Mouse (Mus musculus): ENCODE measurements at regions not wholly inside any gene's neighbourhood (a gene's known extent, or its start where the extent isn't known, plus 50 kb on each side); places are given as distances from the start of the nearest gene placed in this dataset.

- no peaks in the 10 kb centered on the region for H3K27me3 ChIP-seq (ENCODE audit: control insufficient read depth, insufficient read depth, low read length)
- no peak overlapping the region for H3K27ac ChIP-seq (ENCODE audit: low read length)
- 0 out of 2 replicates have a peak, but pooled peaks cover 2% of the 10 kb centered on the region for H3K4me1 ChIP-seq (ENCODE audit: control insufficient read depth, insufficient read depth, low read length)
- H3K9ac ChIP-seq (ENCODE audit: low read length), result no peak overlapping the region
- H3K36me3 ChIP-seq (ENCODE audit: control insufficient read depth, insufficient read depth), result no peaks in the 10 kb centered on the region
- no peak for ATAC-seq (replicated peaks; ENCODE audit: extremely low read depth, insufficient read depth, low FRiP score)
- WGBS, result 53% methylated on average over 1 of the region's 1 CpGs
- no peak overlapping the region for H3K4me3 ChIP-seq (ENCODE audit: low read length)
- no peaks in the 10 kb centered on the region for H3K9me3 ChIP-seq (replicated peaks; ENCODE audit: control insufficient read depth, low read length)
- H3K4me2 ChIP-seq (ENCODE audit: low read depth, low read length), result no peak overlapping the region
Measured at GRCm38 (mm10) chr2:45370615-45370968, 253.4 kb upstream of the Zeb2 start.

- H3K9ac ChIP-seq (ENCODE audit: low read length), result no peak overlapping the region
- H3K4me2 ChIP-seq (ENCODE audit: low read depth, low read length), result no peak overlapping the region
- ATAC-seq (replicated peaks; ENCODE audit: extremely low read depth, insufficient read depth, low FRiP score), result no peak
- H3K27me3 ChIP-seq (ENCODE audit: control insufficient read depth, insufficient read depth, low read length), result no peaks in the 10 kb centered on the region
- H3K27ac ChIP-seq (ENCODE audit: low read length), result no peak overlapping the region
- 79% methylated on average over 5 of the region's 5 CpGs for WGBS
- H3K9me3 ChIP-seq (replicated peaks; ENCODE audit: control insufficient read depth, low read length), result no peaks in the 10 kb centered on the region
- no peaks in the 10 kb centered on the region for H3K36me3 ChIP-seq (ENCODE audit: control insufficient read depth, insufficient read depth)
- no peak overlapping the region for H3K4me3 ChIP-seq (ENCODE audit: low read length)
- H3K4me1 ChIP-seq (ENCODE audit: control insufficient read depth, insufficient read depth, low read length), result 0 out of 2 replicates have a peak, but pooled peaks cover 2% of the 10 kb centered on the region
Measured at GRCm38 (mm10) chr2:45369914-45370614, 252.9 kb upstream of the Zeb2 start.

- Histone ChIP-seq H3K4me2 (ENCODE audit: low read depth, low read length) (no peak overlapping the region), H3K27me3 (ENCODE audit: control insufficient read depth, insufficient read depth, low read length) (no peaks in the 10 kb centered on the region), H3K27ac (ENCODE audit: low read length) (no peak overlapping the region), H3K4me1 (ENCODE audit: control insufficient read depth, insufficient read depth, low read length) (0 out of 2 replicates have a peak, but pooled peaks cover 2% of the 10 kb centered on the region), H3K36me3 (ENCODE audit: control insufficient read depth, insufficient read depth) (no peaks in the 10 kb centered on the region), H3K4me3 (ENCODE audit: low read length) (no peak overlapping the region), H3K9ac (ENCODE audit: low read length) (no peak overlapping the region), H3K9me3 (replicated peaks; ENCODE audit: control insufficient read depth, low read length) (no peaks in the 10 kb centered on the region)
- ATAC-seq (replicated peaks; ENCODE audit: extremely low read depth, insufficient read depth, low FRiP score), result no peak
- 59% methylated on average over 4 of the region's 4 CpGs for WGBS
Measured at GRCm38 (mm10) chr2:45369432-45369831, 252.2 kb upstream of the Zeb2 start.

GRCm38 (mm10) chr2:45367436-45368193 lies 250.4 kb upstream of the Zeb2 start:
- no peak overlapping the region for H3K27ac ChIP-seq (ENCODE audit: low read length)

GRCm38 (mm10) chr2:45357266-45357665 lies 240.1 kb upstream of the Zeb2 start:
- no peaks in the 10 kb centered on the region for H3K9me3 ChIP-seq (replicated peaks; ENCODE audit: control insufficient read depth, low read length)
- WGBS, result 81% methylated on average over 7 of the region's 7 CpGs
- no peak for ATAC-seq (replicated peaks; ENCODE audit: extremely low read depth, insufficient read depth, low FRiP score)
- H3K27me3 ChIP-seq (ENCODE audit: control insufficient read depth, insufficient read depth, low read length), result no peaks in the 10 kb centered on the region
- no peak overlapping the region for H3K4me2 ChIP-seq (ENCODE audit: low read depth, low read length)
- H3K27ac ChIP-seq (ENCODE audit: low read length), result no peak overlapping the region
- no peak overlapping the region for H3K4me3 ChIP-seq (ENCODE audit: low read length)
- no peaks in the 10 kb centered on the region for H3K36me3 ChIP-seq (ENCODE audit: control insufficient read depth, insufficient read depth)
- peaks cover 6% of the 10 kb centered on the region; the same call in 1 of the 2 replicates for H3K4me1 ChIP-seq (ENCODE audit: control insufficient read depth, insufficient read depth, low read length)
- no peak overlapping the region for H3K9ac ChIP-seq (ENCODE audit: low read length)

More at GRCm38 (mm10) chr2:45367436-45368193, 250.4 kb upstream of the Zeb2 start:
- Histone ChIP-seq H3K4me3 (ENCODE audit: low read length) (no peak overlapping the region), H3K9me3 (replicated peaks; ENCODE audit: control insufficient read depth, low read length) (no peaks in the 10 kb centered on the region), H3K4me1 (ENCODE audit: control insufficient read depth, insufficient read depth, low read length) (0 out of 2 replicates have a peak, but pooled peaks cover 2% of the 10 kb centered on the region), H3K9ac (ENCODE audit: low read length) (no peak overlapping the region), H3K36me3 (ENCODE audit: control insufficient read depth, insufficient read depth) (no peaks in the 10 kb centered on the region), H3K27me3 (ENCODE audit: control insufficient read depth, insufficient read depth, low read length) (no peaks in the 10 kb centered on the region), H3K4me2 (ENCODE audit: low read depth, low read length) (no peak overlapping the region)
- no peak for ATAC-seq (replicated peaks; ENCODE audit: extremely low read depth, insufficient read depth, low FRiP score)
- WGBS, result 72% methylated on average over 10 of the region's 10 CpGs

GRCm38 (mm10) chr2:45356558-45357170 lies 239.5 kb upstream of the Zeb2 start:
- Histone ChIP-seq H3K9me3 (replicated peaks; ENCODE audit: control insufficient read depth, low read length) (no peaks in the 10 kb centered on the region), H3K4me2 (ENCODE audit: low read depth, low read length) (no peak overlapping the region), H3K4me1 (ENCODE audit: control insufficient read depth, insufficient read depth, low read length) (no peaks in the 10 kb centered on the region; the same call in 1 of the 2 replicates), H3K36me3 (ENCODE audit: control insufficient read depth, insufficient read depth) (no peaks in the 10 kb centered on the region), H3K27ac (ENCODE audit: low read length) (no peak overlapping the region), H3K4me3 (ENCODE audit: low read length) (no peak overlapping the region), H3K9ac (ENCODE audit: low read length) (no peak overlapping the region), H3K27me3 (ENCODE audit: control insufficient read depth, insufficient read depth, low read length) (no peaks in the 10 kb centered on the region)
- ATAC-seq (replicated peaks; ENCODE audit: extremely low read depth, insufficient read depth, low FRiP score), result no peak
- 71% methylated on average over 8 of the region's 8 CpGs for WGBS

- ATAC-seq (replicated peaks; ENCODE audit: extremely low read depth, insufficient read depth, low FRiP score), result no peak
- H3K9ac ChIP-seq (ENCODE audit: low read length), result no peak overlapping the region
- H3K9me3 ChIP-seq (replicated peaks; ENCODE audit: control insufficient read depth, low read length), result no peaks in the 10 kb centered on the region
- no peak overlapping the region for H3K4me3 ChIP-seq (ENCODE audit: low read length)
- 95% methylated on average over 12 of the region's 12 CpGs for WGBS
- H3K4me2 ChIP-seq (ENCODE audit: low read depth, low read length), result no peak overlapping the region
- no peaks in the 10 kb centered on the region for H3K27me3 ChIP-seq (ENCODE audit: control insufficient read depth, insufficient read depth, low read length)
- no peaks in the 10 kb centered on the region for H3K4me1 ChIP-seq (ENCODE audit: control insufficient read depth, insufficient read depth, low read length)
- no peaks in the 10 kb centered on the region for H3K36me3 ChIP-seq (ENCODE audit: control insufficient read depth, insufficient read depth)
- no peak overlapping the region for H3K27ac ChIP-seq (ENCODE audit: low read length)
Measured at GRCm38 (mm10) chr2:45356021-45356420, 238.8 kb upstream of the Zeb2 start.

GRCm38 (mm10) chr2:45351529-45352133 lies 234.4 kb upstream of the Zeb2 start:
- Histone ChIP-seq H3K4me3 (ENCODE audit: low read length) (no peak overlapping the region), H3K4me2 (ENCODE audit: low read depth, low read length) (no peak overlapping the region), H3K4me1 (ENCODE audit: control insufficient read depth, insufficient read depth, low read length) (no peaks in the 10 kb centered on the region), H3K27me3 (ENCODE audit: control insufficient read depth, insufficient read depth, low read length) (no peaks in the 10 kb centered on the region), H3K27ac (ENCODE audit: low read length) (no peak overlapping the region), H3K9ac (ENCODE audit: low read length) (no peak overlapping the region), H3K36me3 (ENCODE audit: control insufficient read depth, insufficient read depth) (no peaks in the 10 kb centered on the region), H3K9me3 (replicated peaks; ENCODE audit: control insufficient read depth, low read length) (no peaks in the 10 kb centered on the region)
- WGBS, result 29% methylated on average over 1 of the region's 1 CpGs
- no peak for ATAC-seq (replicated peaks; ENCODE audit: extremely low read depth, insufficient read depth, low FRiP score)
